Mouse (Mus musculus) cerebellum, postnatal 4 days (tissue): ENCODE results near the gene Mast4.
"Not testable (repeated sequence)": the region's sequence is repeated elsewhere in the genome, so short reads cannot be mapped to it uniquely, and the experiment has no call there.

Experiments used
- DNase-seq, 2 experiments: peaks; one replicate each; pipeline ENCODE4 v3.0.0; 2022; ENCODE audit warnings: low spot score in 2 of 2, mixed read lengths in 1 of 2

Mast4 gene

GRCm38 (mm10) chr13:102746803-102747561 lies 587.3 kb downstream of the Mast4 start:
- DNase-seq = no peak

- DNase-seq = no peak
These were observed 588.5 kb downstream of the Mast4 start for GRCm38 (mm10) chr13:102745626-102746342.

- no peak for DNase-seq
These were observed 589.1 kb downstream of the Mast4 start for GRCm38 (mm10) chr13:102745270-102745600.

GRCm38 (mm10) chr13:102744481-102745269 lies 589.6 kb downstream of the Mast4 start:
- DNase-seq = peak in 1 of 2 experiments; percentile 55

DNA sequence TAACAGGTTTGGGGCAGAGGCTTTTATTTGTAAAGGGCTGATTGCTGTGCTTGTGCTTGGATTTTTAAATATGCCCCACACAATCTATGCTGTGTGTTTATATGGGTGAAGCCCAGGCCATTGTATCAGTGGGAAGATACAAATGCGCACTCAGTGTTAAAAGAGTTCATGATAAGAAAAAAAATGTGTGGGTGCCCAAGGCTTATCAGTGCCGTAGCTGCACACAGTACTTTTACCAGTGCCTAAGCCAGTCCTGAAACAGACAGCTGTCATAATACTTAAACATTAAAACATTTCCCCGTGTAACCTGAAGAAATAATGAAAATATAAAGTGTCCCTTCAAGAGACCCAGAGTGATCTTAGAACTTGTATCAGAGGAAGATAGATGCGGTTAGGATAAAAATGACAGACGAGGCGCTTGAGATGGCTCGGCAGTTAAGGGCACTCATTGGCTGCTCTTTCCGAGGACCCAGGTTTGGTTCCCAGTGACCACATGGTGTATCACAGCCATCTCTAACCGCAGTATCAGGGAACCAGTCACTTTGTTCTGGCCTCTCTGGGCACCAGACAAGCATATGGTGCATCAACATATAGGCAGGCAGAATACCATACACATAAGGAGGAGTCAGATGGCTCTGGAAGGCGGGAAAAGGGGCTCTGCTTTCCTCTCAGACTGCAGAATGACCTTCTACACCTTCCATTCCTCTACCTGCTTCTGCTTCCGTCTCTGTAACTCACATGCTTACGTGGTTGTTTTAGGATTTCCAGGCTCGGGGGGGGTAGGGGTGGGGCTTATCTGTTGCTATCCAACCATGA lies 594.4 kb downstream of the Mast4 start:
- DNase-seq = no peak

- no peak for DNase-seq
These were observed 596.5 kb downstream of the Mast4 start for GRCm38 (mm10) chr13:102737811-102738210.

DNA sequence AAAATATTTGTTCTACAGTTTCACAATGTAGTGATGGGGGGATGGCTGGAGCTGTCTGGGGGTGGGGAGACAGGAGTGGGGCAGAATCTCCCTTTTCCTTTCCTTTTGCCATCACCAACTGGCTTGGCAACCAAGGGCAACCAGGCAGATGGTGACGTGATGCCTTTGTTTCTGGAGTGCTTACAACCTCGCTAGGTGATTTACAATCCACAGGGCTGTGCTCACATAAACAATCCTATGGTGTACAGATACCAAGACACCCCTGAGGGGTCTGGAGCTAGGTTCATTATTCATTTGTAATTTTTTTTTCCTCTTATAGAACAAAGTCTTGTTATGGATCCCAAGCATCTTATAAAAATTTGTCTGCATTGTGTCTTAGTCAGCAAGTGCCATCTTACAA lies 601.2 kb downstream of the Mast4 start:
- DNase-seq = no peak

GRCm38 (mm10) chr13:102728951-102729350 lies 605.3 kb downstream of the Mast4 start:
- not testable (repeated sequence) for DNase-seq

DNA sequence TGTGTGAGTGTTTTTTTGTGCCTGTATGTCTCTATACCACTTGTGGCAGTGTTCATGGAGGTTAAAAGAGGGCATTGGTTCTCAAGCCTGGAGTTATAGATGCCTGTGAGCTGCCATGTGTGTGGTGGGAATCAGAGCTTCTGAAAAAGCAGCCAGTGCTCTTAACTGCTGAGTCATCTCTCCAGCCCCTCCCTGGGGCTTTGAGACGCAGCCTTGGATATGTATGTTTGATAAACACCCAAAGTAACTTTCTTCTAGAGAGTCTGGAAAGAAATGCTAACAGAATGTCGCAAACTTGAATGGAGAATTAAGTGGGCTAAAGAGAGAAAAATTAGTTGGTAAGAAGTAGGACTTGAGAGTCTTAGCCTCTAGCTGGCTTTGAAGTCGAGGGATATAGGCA lies 606.3 kb downstream of the Mast4 start:
- no peak for DNase-seq

GRCm38 (mm10) chr13:102726876-102727275 lies 607.4 kb downstream of the Mast4 start:
- no peak for DNase-seq

DNA sequence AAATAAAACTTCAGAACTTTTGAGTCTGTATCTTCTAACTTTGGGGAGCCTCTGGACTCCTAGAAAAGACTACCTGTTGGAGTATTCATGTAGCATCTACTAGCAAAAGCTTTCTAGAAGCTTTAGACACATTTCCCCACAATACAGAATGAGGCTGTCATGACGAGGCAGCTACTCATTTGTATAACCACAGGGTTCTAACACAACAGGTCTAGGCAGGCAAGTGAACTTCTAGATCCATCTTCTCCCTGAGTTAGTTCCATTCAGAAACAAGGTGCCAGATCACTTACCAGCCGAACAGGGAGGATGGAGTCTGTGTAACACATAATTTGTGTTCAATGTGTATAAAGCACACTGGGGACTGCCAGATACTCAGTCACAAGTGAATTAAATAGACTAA lies 608.4 kb downstream of the Mast4 start:
- DNase-seq = no peak

DNA sequence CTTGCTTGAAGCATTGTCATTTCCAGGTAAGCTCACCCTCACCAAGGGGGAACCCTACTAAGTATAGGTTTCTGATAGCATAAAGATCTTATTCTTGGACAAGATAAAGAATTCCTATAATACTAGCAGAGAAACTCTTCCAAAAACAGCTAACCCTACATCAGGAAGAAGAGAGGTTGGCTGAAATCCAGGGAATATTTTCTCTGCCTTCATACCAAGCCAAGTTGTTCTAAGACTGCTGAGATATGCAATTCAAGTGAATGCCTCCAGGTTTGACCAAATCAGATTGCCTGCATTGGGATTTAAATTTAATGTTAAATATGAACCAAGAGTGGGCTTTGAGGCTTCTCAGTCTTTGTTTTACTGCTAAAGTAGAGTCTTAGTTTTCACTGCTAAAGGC lies 608.9 kb downstream of the Mast4 start:
- no peak for DNase-seq

DNA sequence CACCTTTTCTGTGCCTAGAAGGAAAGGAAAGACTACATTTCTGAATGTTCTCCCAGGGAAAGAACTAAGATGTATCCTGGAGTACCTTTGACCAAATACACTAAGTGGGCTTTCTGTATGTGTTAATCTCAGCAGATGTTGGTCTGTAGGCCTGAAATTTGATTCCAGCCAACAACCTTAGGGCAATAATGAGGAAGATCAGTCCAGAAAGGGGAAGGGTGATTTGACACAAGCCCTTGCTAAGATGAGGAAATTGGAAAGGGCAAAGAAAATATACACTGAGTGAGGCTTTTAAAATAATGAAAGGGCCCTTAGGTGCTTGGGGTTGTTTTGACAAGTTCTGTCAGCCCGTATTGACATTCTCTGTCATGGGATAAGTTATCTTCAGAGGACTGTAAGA lies 617.3 kb downstream of the Mast4 start:
- no peak for DNase-seq

- DNase-seq = no peak
These were observed 633.6 kb downstream of the Mast4 start for GRCm38 (mm10) chr13:102700744-102701143.

- no peak for DNase-seq
These were observed 634.1 kb downstream of the Mast4 start for GRCm38 (mm10) chr13:102700176-102700575.

DNA sequence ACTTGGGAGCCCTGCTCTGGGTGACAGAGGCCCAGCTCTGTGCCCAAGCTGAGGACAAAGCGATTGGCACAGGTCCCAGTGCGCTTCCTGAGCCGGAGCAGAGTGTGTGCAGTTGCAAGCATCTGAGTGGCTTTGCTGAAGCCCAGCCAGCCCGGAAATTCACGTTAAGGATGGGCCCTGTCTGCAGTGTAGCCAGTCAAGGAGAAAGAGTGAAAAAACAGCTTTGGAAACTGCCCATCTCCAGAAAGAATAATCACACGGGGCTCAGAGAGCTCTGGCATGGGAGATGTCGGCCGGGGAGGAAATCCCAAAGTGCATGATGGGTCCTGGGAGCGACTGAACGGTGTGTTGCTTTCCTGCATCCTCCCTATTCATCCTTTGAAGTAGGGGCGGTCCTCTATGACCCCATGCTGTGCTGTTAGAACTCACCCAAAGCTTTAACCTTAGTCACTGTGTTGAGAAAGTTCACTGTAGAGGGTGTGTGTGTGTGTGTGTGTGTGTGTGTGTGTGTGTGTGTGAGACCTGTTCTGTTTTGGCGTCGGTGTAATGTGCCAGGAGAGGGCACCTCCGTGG lies 635.5 kb downstream of the Mast4 start:
- peak; percentile 30 to 65 for DNase-seq

DNA sequence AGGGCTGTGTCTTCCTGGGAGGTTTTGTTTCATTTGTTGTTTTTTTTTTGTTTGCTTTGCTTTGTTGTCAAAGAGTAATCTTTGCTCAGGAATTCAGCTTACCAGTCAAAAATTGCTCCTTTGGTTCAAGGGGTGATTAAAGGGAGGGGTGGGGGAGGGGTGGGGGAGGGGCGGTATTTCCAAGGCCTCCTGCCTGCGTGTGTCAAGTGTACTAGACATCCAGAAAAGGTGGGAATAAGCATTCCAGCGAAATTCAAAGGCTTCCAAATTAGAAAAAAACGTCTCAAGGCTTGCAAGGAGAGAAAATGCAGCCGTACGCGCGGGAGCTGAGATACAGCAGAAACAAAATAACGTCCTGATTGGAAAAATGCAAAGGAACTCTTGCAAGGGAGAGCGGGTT lies 636.0 kb downstream of the Mast4 start:
- DNase-seq = no peak

- no peak for DNase-seq
These were observed 639.0 kb downstream of the Mast4 start for GRCm38 (mm10) chr13:102695121-102695905.

DNA sequence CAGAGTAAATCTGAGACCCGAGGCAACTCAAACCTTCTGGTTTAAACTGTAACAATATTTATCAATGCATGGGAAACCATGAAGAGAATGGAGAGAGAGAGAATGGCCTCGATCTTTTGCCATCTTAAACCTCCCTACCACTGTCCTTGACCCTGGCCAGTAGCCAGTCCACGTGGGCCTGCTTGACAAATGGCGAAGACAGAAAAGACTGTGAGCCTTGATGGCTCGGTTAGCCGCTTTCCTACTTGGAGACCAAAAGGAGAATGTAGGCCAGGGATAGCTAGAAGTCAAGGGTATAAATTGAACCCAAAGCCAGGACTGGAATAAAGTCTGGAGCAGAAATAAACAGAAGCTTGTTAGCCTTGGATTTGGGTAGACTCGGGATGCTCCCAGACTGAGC lies 640.1 kb downstream of the Mast4 start:
- no peak for DNase-seq

- DNase-seq = peak in 1 of 2 experiments; percentile 16
These were observed 640.9 kb downstream of the Mast4 start, which contains the start of gene Cd180 for GRCm38 (mm10) chr13:102693341-102693801. TSS of gene Cd180 (plus strand) at chr13:102693558.
